Mouse (Mus musculus): ENCODE data around the gene Gm28729.
A peak's percentile ranks its signal among the peaks of the same experiment; 100 is the strongest.
"Not testable (repeated sequence)": the region's sequence is repeated elsewhere in the genome, so short reads cannot be mapped to it uniquely, and the experiment has no call there.

The Gm28729 gene

GRCm38 (mm10) chr9:96524972-96525506 lies at the start of gene Gm28729:
Gene Gm28729 (minus strand): TSS chr9:96525264.
- DNase-seq, result no peak

GRCm38 (mm10) chr9:96573252-96573651 lies 48.2 kb upstream of the Gm28729 start:
- DNase-seq, result no peak

- DNase-seq, result no peak
Observed at GRCm38 (mm10) chr9:96572754-96573153, 47.7 kb upstream of the Gm28729 start.

DNA sequence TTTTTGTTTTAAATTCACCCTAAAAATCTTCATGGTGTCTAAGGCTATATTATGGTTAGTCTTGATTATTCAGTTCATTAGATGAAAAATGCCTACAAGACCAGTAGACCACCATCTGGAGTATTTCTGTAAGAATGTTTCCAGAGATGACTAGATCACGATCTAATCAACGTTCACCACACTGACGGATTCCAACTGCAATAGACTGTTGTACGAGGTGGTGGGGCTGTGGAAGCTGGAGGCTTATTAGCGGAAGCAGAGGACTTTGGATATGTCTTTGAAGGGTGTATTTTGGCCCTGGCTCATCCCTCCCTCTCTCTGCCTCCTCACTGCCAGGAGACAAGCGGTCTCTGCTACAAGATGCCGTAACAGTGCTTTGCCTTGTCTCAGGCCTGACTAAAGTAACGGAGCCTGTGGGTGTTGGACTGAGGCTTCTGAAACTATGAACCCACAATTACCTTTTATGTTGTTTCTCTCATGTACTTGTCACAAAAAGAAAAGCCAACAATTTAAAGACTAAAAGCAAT lies 41.5 kb upstream of the Gm28729 start:
- DNase-seq, result no peak

GRCm38 (mm10) chr9:96563501-96563900 lies 38.4 kb upstream of the Gm28729 start:
- DNase-seq, result no peak

DNA sequence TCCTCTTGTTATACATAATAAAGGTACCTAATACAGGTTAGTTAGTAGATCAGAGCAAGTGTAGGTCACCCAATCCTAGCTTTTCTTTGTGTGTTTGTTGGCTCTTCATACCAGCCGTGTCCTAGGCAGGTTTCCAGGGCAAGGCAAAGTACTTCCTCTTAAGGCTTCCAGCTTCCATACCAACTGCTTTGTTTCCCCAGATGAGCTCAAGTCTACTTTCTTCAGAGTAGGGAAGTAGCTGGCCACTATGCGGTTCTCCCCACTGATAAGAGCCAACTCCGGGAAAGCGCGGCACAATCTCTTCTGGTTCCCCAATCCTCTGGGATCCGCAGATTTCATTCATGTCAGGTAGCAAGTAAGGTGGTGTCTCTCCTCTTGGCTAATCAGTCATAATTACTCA lies 34.1 kb upstream of the Gm28729 start:
- DNase-seq, result no peak

- no peak for DNase-seq
Observed at GRCm38 (mm10) chr9:96558594-96558993, 33.5 kb upstream of the Gm28729 start.

GRCm38 (mm10) chr9:96554095-96554494 lies 29.0 kb upstream of the Gm28729 start:
- peak in 1 of 2 experiments; percentile 22 for DNase-seq

- no peak for DNase-seq
Observed at GRCm38 (mm10) chr9:96545410-96545809, 20.3 kb upstream of the Gm28729 start.

DNA sequence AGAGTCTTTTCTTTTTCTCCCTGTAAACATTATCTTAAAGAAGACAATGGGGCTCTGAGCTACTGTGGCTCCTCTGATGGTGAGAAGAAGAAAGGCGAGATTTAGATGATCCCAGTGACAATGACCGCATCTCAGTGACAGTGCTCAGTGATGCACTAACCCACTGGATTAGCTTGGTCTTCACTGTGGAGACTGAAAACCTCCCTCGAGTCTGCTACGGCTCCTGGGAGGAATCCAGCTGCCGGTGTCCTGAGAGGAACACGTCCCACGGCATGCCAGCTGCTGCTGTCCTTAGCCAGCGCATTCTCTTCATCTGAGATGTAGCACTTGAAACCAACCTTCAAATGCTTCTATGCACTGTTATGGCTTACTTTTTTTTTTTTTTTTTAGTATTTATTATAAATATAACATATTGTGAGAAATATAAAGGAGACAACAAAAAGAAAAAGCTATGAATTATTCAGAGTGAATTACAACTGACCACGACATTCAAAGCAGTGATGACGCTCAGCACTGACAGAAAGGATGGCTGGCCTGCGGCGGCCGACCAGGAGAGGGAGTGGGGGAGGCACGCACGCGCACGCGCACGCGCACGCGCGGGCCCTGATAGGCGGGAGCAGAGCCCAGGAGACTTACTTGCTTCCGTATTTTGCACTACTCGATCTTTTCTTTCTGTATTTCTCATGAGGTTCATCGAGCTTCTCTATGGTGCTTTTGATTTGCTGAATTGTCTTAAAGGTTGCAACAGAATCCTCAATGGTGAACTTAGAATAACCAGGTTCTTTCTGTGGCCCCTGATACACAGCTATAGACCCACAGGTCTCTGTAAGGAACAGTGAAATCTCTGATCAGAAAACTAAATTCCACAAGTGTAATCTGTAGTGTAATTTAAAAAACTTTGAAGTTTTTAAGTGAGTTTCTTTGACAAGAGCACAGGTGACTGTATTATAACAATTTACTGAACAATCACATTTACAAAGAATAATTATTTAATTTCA lies 18.9 kb upstream of the Gm28729 start:
- peak; percentile 70 to 85 for DNase-seq

DNA sequence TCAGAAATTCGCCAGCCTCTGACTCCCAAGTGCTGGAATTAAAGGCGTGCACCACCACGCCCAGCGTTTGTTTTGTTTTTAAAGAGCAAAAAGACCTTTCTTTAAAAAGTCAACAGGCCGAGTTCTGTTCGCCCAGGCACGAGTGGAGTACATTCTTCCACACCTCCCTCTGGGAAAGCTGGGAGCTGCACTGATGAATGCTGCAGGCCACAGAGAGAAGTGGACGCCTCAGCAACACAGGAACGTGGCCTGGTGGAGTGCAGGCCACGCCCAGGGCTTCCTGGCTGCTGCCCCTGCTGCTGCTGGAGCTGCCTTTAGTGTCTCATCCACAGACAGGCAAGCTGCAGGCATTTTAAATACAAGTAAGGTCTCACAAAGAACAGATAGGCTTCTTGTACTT lies 13.9 kb upstream of the Gm28729 start:
- DNase-seq, result no peak

DNA sequence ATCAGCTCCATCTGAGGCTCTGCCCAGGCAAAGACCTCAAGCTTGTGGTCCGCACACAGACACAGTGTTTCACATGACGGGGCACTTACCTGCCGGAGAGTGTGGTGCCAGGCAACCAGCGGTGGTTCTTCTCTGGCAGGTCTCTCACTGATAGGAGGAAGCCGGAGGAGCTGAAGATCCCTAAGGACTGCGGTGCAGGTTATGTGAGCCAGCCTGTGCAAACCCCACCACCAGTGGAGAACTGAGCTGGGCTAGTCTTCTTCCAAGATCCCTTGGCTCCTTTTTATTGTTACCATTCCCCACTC lies 12.5 kb upstream of the Gm28729 start:
- DNase-seq, result no peak

- DNase-seq, result peak; percentile 49 to 64
Observed at GRCm38 (mm10) chr9:96536895-96537614, 12.0 kb upstream of the Gm28729 start.

GRCm38 (mm10) chr9:96536093-96536492 lies 11.0 kb upstream of the Gm28729 start:
- DNase-seq, result not testable (repeated sequence)

DNA sequence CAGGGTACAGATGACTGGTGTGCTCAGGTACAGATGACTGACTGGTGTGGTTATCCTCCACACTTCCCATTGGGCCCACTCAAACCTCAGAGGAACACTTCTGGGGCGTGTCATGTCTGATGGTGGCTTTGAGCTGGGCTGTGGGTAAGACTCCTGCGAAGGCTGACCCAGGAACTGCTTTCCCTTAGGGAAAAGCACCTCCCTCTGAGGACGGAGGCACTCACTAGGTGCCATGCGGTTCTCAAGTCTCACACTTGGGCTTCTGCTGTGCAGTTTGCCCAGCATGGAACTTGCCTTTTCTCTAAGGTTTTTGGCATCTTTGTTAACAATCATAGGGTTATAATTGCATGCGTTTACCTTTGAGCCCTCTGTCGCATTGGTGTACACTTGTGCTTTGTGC lies 10.4 kb upstream of the Gm28729 start:
- no peak for DNase-seq

DNA sequence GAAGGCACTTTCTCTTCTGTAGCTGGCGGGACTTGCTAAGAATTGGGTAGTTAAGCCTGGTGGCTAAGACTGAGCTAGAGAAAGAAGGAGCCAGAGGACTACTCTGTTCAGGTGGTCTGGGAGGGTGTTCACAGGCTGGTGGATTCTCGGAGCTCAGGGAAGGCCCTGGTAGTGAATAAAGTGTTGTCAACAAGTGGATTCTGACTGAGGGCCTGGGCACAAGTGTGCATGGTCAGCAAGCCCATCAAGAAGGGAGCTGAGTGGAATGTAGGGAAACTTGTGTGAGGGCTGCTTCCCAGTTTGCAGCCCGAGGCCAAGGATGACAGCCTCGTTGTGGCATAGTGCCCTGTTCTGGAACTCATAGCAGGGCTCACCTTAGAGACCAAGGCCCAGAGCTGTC lies 9.2 kb upstream of the Gm28729 start:
- no peak for DNase-seq

DNA sequence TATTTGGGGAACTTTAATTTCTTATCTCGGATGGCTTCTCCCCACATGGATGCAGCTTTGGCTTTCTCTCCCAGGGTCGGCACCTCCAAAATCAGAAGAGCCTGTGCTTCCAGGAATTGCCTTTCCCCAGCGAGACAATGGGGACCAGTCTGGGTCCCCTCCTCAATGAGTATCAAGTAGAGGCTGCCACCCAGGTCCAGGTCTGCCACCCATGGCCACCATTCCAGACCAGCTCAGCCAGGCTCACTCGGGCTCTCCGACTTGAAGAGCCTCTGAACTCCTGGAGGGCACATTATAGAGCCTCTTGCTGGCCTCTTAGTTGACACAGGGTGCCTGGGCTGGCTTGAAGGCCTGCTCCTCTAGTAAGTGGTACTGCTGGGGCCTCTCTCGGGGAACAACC lies 8.4 kb upstream of the Gm28729 start:
- DNase-seq, result no peak

GRCm38 (mm10) chr9:96532531-96532930 lies 7.5 kb upstream of the Gm28729 start:
- DNase-seq, result no peak

DNA sequence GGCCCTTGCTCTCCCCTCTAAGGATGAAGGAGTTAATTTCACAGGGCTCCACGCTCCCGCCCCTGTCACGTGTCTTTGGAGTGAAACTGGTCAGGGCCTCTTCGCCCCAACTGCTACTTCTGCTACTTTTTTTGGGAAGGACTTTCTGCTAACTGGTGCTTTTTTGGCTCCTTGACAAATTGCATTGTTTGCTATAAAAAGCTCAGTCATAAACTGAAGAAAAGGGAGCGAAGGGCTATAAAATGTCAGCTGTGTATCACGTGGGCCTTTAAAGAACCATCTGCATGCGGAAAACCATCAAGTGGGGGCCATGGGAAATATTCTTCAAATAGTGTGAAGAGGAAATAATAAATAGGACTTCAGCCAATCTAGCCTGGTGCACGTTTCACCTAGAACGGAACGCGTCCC lies 5.6 kb upstream of the Gm28729 start:
- peak; percentile 56 to 65 for DNase-seq

DNA sequence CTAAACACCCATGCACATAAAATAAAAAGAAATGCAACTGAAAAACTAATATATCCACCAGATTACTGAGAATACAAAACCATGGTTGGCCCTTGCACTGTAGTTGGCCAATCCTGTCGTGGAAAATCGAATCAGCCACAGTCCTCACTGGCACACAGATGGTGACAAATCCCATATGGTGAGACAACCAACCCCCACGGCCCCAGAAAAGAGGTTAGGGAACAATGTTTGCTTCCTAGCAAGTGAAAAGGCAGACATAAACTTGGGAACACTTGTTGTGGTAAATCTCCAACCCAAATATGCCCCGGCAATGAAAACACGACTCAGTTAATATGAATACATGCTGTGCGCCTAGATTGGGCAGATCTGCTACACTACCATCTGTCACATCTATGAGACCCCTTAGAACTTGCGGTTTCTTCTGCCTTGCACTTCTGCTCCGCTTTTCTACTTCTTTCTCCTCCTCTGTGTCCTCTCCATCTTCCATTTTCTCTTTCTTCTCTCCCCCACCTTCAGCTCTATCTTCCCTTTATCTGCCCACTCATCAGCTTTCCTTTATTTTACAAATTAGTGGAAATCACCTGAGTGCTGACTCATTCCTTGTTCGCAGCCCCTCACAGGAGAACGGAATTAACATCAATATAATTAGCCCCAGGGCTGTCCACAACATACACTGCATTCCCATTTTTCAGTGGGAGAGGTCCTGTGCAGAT lies 5.1 kb upstream of the Gm28729 start:
- DNase-seq, result peak; percentile 53 to 61

- no peak for DNase-seq
Observed at GRCm38 (mm10) chr9:96526011-96526410, 947 bp upstream of the Gm28729 start.

- DNase-seq, result no peak
Observed at GRCm38 (mm10) chr9:96523148-96523547, 1.9 kb downstream of the Gm28729 start.

DNA sequence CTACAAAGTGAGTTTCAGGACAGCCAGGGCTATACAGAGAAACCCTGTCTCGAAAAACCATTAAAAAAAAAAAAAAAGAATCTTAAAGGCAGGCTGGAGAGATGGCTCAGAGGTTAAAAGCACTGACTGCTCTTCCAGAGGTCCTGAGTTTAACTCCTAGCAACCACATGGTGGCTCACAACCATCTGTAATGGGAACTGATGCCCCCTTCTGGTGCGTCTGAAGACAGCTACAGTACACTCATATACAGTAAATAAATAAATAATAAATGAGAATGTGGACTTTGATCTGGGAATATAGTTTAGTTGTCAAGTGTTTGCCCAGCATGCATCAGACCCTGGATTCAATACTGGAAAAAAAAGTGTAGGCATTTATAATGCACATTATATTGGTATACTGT lies 3.5 kb downstream of the Gm28729 start:
- not testable (repeated sequence) for DNase-seq

Data from cerebellum, postnatal 25 days (tissue).